Mouse (Mus musculus) liver, postnatal 0 days (tissue): ENCODE results near the gene Gp1ba. TPM values are rescaled to one million over a fixed set of nuclear protein-coding genes. Genes with fewer than 3 reads are reported as not detected.

ENCODE experiments used
- ATAC-seq: fragments of 200-750 bp; cut with Nextera tagmentation; 2 replicates; pipeline ENCODE4 v1.8.0; 2017; ENCODE audit warnings: mild to moderate bottlenecking, moderate library complexity
- DNase-seq: peaks from one replicate; pipeline ENCODE4 v3.0.0-alpha.2; 2016
- H3K27ac ChIP-seq: fragments of 300-500 bp; sonication (generic); 2 replicates; pipeline ENCODE4 v1.5.1; 2014; ENCODE audit warnings: antibody characterized with exemption, moderate library complexity, mild to moderate bottlenecking, low read depth
- H3K27me3 ChIP-seq: fragments of 300-500 bp; sonication (generic); 2 replicates; pipeline ENCODE4 v1.6.1; 2014; ENCODE audit warnings: low read length, control low read depth, mixed read lengths; ENCODE audit not compliant: insufficient read depth
- H3K36me3 ChIP-seq: fragments of 300-500 bp; sonication (generic); replicated peaks from 2 replicates; pipeline ENCODE4 v1.6.1; 2014; ENCODE audit warnings: mild to moderate bottlenecking, control low read depth, low read length, moderate library complexity, mixed read lengths; ENCODE audit not compliant: insufficient read depth
- H3K4me1 ChIP-seq: fragments of 300-500 bp; sonication (generic); 2 replicates; pipeline ENCODE4 v1.6.1; 2014; ENCODE audit warnings: antibody characterized with exemption, mild to moderate bottlenecking, control low read depth; ENCODE audit not compliant: insufficient read depth
- H3K4me2 ChIP-seq: fragments of 300-500 bp; sonication (generic); 2 replicates; pipeline ENCODE4 v1.6.1; 2014; ENCODE audit warnings: low read depth, mild to moderate bottlenecking, low read length, moderate library complexity, mixed read lengths
- H3K4me3 ChIP-seq: fragments of 300-500 bp; sonication (generic); 2 replicates; pipeline ENCODE4 v1.5.1; 2014; ENCODE audit warnings: low read depth, low read length
- H3K9ac ChIP-seq: fragments of 300-500 bp; sonication (generic); replicated peaks from 2 replicates; pipeline ENCODE4 v1.6.1; 2014; ENCODE audit warnings: mild to moderate bottlenecking, moderate library complexity
- H3K9me3 ChIP-seq: fragments of 300-500 bp; sonication (generic); 2 replicates; pipeline ENCODE4 v1.6.1; 2016; ENCODE audit warnings: mild to moderate bottlenecking, control low read depth, low read length, mixed read lengths
- CTCF ChIP-seq: sonication (generic); IDR thresholded peaks from 2 replicates; pipeline ENCODE4 v1.5.1; 2016; ENCODE audit warnings: antibody characterized with exemption, low read depth
- EP300 ChIP-seq: IDR thresholded peaks from 2 replicates; pipeline ENCODE4 v1.6.1; 2016; ENCODE audit warnings: antibody characterized with exemption, low read depth, mild to moderate bottlenecking
- WGBS: fragments of 180-500 bp; shearing (Covaris S2); extraction: QIAGEN DNeasy Blood & Tissue Kit; methylation state at CpG from one replicate; pipeline ENCODE4 v1.1.7; 2014; ENCODE audit not compliant: insufficient replicate concordance; 5-methylcytosine and 5-hydroxymethylcytosine counted together
- polyA plus RNA-seq: library from polyadenylated mRNA; unstranded; fragments of >200 nt; fragmentation: Nextera tagmentation; extraction: Ambion mirVana; gene quantifications from 2 replicates; pipeline ENCODE4 v1.2.1, GENCODE M21; 2015

Gp1ba gene
- polyA plus RNA-seq, 1 experiment from 2014 or later: 4.1 TPM

DNA sequence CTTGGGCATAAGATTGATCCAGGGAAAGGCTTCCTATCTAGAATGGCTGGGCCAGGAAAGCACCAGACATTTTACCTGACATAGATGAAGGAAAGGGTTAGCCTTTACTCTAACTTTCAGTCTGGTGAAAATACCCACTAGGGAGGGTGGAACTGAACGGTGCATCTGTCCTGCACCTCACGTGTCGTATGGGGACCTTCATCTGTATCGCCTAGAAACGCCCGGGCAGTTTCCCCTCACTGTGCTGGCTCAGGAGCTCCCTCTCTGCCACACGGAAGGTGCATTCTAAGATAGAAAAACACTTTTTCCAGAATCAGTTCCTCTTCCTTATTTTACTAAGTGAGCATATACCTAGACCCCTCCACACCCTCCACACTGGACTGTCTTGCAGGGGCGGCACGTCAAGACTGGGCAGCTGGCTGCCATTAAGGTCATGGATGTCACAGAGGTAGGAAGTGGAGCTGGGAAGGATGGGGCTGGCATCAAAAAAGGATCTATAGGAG is 40.4 kb upstream of the Gp1ba start:
- ATAC-seq: no peak
- DNase-seq: no peak
- WGBS: 85% methylated on average over 9 of the region's 9 CpGs
- TF ChIP-seq CTCF (no peak), EP300 (no peak)
- Histone ChIP-seq H3K4me1 (peaks cover 15% of the 10 kb centered on the region; the same call in 1 of the 2 replicates), H3K9me3 (no peaks in the 10 kb centered on the region), H3K4me2 (no peak overlapping the region), H3K27me3 (no peaks in the 10 kb centered on the region), H3K9ac (no peak overlapping the region), H3K36me3 (peaks cover 9% of the 10 kb centered on the region; the same call in 1 of the 2 replicates), H3K4me3 (no peak overlapping the region), H3K27ac (no peak overlapping the region)

DNA sequence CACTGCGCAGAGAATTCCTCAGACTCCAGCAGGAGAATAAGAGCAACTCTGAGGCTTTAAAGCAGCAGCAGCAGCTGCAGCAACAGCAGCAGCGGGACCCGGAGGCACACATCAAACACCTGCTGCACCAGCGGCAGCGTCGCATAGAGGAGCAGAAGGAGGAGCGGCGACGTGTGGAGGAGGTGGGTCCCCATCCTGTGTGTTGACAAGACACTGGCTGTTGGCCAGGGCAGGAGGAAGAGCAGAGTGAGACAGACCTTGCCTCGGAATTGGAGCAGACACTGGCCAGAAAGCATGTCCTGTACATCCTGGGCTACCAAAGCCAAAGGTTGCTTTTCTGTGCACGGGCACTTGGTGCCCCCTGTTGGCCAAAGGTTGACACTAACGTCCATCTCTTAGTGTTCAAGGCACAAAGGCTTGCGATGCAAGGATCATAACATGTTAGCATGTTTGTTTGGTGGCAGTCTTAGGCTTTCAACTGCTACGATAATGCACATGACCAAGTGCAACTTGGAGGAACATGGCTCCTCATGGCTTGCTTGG is 33.8 kb upstream of the Gp1ba start:
- H3K4me2 ChIP-seq: no peak overlapping the region
- no peak overlapping the region for H3K9ac ChIP-seq
- DNase-seq: peak; percentile 79
- H3K36me3 ChIP-seq: peaks cover 29% of the 10 kb centered on the region
- WGBS: 67% methylated on average over 14 of the region's 14 CpGs
- H3K27me3 ChIP-seq: no peaks in the 10 kb centered on the region
- no peaks in the 10 kb centered on the region for H3K4me1 ChIP-seq
- TF ChIP-seq CTCF (peak; percentile 95), EP300 (no peak)
- H3K9me3 ChIP-seq: no peaks in the 10 kb centered on the region
- H3K4me3 ChIP-seq: no peak overlapping the region
- no peak overlapping the region for H3K27ac ChIP-seq
- ATAC-seq: peak; percentile 61

DNA sequence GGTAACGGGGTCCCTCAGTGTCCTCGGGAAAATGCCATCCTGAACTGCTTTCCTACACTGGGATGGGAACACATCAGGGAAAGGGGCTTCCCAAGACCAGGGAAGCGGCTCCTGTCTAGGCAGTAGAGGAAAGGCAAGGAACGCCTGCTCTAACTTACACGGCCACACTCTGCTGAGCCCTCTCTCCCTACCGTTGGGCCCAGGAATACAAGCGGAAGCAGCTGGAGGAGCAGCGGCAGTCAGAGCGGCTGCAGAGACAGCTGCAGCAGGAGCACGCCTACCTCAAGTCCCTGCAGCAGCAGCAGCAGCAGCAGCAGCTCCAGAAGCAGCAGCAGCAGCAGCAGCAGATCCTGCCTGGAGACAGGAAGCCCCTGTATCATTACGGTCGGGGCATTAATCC is 32.2 kb upstream of the Gp1ba start:
- Histone ChIP-seq H3K9ac (no peak overlapping the region), H3K27ac (no peak overlapping the region), H3K4me1 (no peaks in the 10 kb centered on the region), H3K9me3 (no peaks in the 10 kb centered on the region), H3K4me2 (no peak overlapping the region), H3K4me3 (no peak overlapping the region), H3K36me3 (peaks cover 32% of the 10 kb centered on the region), H3K27me3 (no peaks in the 10 kb centered on the region)
- ATAC-seq (no peak), DNase-seq (no peak)
- WGBS: 85% methylated on average over 12 of the region's 12 CpGs
- TF ChIP-seq EP300 (no peak), CTCF (no peak)

DNA sequence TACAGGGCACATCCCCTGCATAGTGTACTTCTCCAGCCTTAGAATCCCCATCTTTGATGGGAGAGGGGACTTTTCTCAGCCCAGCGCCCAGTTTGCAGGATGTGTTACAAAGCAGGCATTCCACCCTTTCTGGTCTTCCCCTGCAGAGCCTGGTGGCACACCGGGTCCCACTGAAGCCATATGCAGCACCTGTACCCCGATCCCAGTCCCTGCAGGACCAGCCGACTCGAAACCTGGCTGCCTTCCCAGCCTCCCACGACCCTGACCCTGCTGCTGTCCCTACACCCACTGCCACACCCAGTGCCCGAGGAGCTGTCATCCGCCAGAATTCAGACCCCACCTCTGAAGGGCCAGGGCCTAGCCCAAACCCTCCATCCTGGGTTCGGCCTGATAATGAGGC is 31.3 kb upstream of the Gp1ba start:
- H3K9me3 ChIP-seq: no peaks in the 10 kb centered on the region
- ATAC-seq (no peak), DNase-seq (no peak)
- H3K4me3 ChIP-seq: no peak overlapping the region
- H3K4me1 ChIP-seq: no peaks in the 10 kb centered on the region
- H3K36me3 ChIP-seq: peaks cover 37% of the 10 kb centered on the region
- H3K4me2 ChIP-seq: no peak overlapping the region
- no peaks in the 10 kb centered on the region for H3K27me3 ChIP-seq
- H3K27ac ChIP-seq: no peak overlapping the region
- no peak for TF ChIP-seq EP300
- TF ChIP-seq CTCF: no peak
- H3K9ac ChIP-seq: no peak overlapping the region
- 78% methylated on average over 9 of the region's 9 CpGs for WGBS

DNA sequence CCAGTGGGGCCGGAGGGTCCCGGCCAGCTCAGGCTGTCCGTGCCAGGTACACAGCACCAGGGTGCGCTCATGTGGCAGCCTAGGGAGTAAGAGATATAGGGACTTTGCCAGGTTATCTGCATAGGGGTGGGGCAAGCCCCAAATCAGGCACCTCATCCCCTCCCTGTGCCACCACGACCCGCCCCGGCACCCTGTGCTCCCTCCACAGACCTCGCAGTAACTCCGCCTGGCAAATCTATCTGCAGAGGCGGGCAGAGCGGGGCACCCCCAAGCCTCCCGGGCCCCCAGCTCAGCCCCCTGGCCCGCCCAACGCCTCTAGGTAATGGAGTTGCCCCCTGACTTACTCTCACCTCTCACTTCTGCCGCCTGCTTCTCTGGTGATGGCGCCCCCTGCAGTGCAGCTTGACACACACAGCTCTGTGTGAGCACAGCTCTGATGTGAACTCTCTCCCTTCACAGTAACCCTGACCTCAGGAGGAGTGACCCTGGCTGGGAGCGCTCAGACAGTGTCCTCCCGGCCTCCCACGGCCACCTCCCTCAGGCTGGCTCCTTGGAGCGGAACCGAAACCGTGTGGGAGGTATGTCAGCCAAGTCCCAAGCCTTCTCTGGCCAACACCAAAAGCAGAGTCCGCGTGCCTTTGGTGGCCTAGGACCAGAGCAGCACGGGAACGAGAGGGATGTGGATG is 30.4 kb upstream of the Gp1ba start:
- Histone ChIP-seq H3K27me3 (no peaks in the 10 kb centered on the region), H3K9ac (no peak overlapping the region), H3K36me3 (peaks cover 44% of the 10 kb centered on the region), H3K4me3 (no peak overlapping the region), H3K4me1 (no peaks in the 10 kb centered on the region), H3K4me2 (no peak overlapping the region), H3K9me3 (no peaks in the 10 kb centered on the region), H3K27ac (no peak overlapping the region)
- DNase-seq: peak; percentile 56
- peak; percentile 15; the same call in 1 of the 2 replicates for ATAC-seq
- no peak for TF ChIP-seq EP300
- TF ChIP-seq CTCF: peak; percentile 58
- WGBS: 81% methylated on average over 26 of the region's 26 CpGs

DNA sequence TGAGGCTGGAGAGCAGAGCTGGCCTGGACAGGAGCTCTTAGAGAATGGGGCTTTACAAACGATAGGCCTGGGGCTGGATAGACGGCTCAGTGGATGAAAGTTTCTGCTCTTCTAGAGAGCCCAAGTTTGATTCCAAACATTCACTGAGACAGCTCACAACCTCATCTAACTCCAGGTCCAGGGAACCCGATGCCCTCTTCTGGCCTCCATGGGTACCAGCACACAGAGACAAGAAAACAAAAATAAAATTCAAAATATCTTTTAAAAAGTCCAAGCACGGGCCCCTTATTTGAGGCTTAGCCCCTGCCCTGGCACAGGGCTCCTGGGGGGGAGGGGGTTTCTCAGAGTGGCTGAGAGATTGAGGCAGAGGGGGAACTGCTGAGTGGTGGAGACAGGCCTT is 28.2 kb upstream of the Gp1ba start:
- H3K36me3 ChIP-seq: peaks cover 36% of the 10 kb centered on the region
- no peak for TF ChIP-seq EP300
- no peaks in the 10 kb centered on the region for H3K27me3 ChIP-seq
- ATAC-seq (no peak), DNase-seq (no peak)
- H3K4me2 ChIP-seq: no peak overlapping the region
- peaks cover 11% of the 10 kb centered on the region for H3K4me1 ChIP-seq
- 79% methylated on average over 4 of the region's 4 CpGs for WGBS
- H3K27ac ChIP-seq: no peak overlapping the region
- H3K4me3 ChIP-seq: no peak overlapping the region
- no peak overlapping the region for H3K9ac ChIP-seq
- no peaks in the 10 kb centered on the region for H3K9me3 ChIP-seq
